Mouse (Mus musculus) midbrain, embryonic 14.5 days (tissue): ENCODE measurements at regions not wholly inside any gene's neighbourhood (a gene's known extent, or its start where the extent isn't known, plus 50 kb on each side); places are given as distances from the start of the nearest gene placed in this dataset.

ENCODE experiments used
- ATAC-seq: fragments of 200-750 bp; cut with Nextera tagmentation; 2 replicates; pipeline ENCODE4 v1.8.0; 2017; ENCODE audit warnings: moderate number of reproducible peaks, moderate library complexity; ENCODE audit not compliant: low FRiP score, low TSS enrichment
- DNase-seq: peaks from one replicate; pipeline ENCODE4 v3.0.0-alpha.2; 2015
- H3K27ac ChIP-seq: fragments of 300-500 bp; sonication (generic); replicated peaks from 2 replicates; pipeline ENCODE4 v1.5.1; 2014; ENCODE audit warnings: mild to moderate bottlenecking, low read depth, low read length, moderate library complexity
- H3K27me3 ChIP-seq: fragments of 300-500 bp; sonication (generic); 2 replicates; pipeline ENCODE4 v1.6.1; 2014; ENCODE audit warnings: low read length, control low read depth, mixed read lengths; ENCODE audit not compliant: control insufficient read depth, insufficient read depth
- H3K36me3 ChIP-seq: fragments of 300-500 bp; sonication (generic); 2 replicates; pipeline ENCODE4 v1.6.1; 2014; ENCODE audit warnings: low read length, control low read depth; ENCODE audit not compliant: control insufficient read depth, insufficient read depth
- H3K4me1 ChIP-seq: fragments of 300-500 bp; sonication (generic); 2 replicates; pipeline ENCODE4 v1.6.1; 2014; ENCODE audit warnings: mild to moderate bottlenecking, antibody characterized with exemption, low read length, control low read depth; ENCODE audit not compliant: control insufficient read depth, insufficient read depth
- H3K4me2 ChIP-seq: fragments of 300-500 bp; sonication (generic); 2 replicates; pipeline ENCODE4 v1.6.1; 2014; ENCODE audit warnings: mild to moderate bottlenecking, low read length, moderate library complexity
- H3K4me3 ChIP-seq: fragments of 300-500 bp; sonication (generic); replicated peaks from 2 replicates; pipeline ENCODE4 v1.5.1; 2014; ENCODE audit warnings: low read depth, low read length
- H3K9ac ChIP-seq: fragments of 300-500 bp; sonication (generic); replicated peaks from 2 replicates; pipeline ENCODE4 v1.6.1; 2014; ENCODE audit warnings: mild to moderate bottlenecking, low read length, moderate library complexity
- H3K9me3 ChIP-seq: fragments of 300-500 bp; sonication (generic); 2 replicates; pipeline ENCODE4 v1.6.1; 2016; ENCODE audit warnings: low read length, control low read depth, mixed read lengths; ENCODE audit not compliant: control insufficient read depth
- WGBS: fragments of 180-500 bp; shearing (Covaris S2); extraction: QIAGEN DNeasy Blood & Tissue Kit; methylation state at CpG from one replicate; pipeline ENCODE4 v1.1.7; 2014; 5-methylcytosine and 5-hydroxymethylcytosine counted together

GRCm38 (mm10) chr13:44285881-44286280 lies 443.4 kb upstream of the Jarid2 start:
- H3K9me3 ChIP-seq = no peaks in the 10 kb centered on the region
- DNase-seq (no peak), ATAC-seq (no peak)
- no peak overlapping the region for H3K27ac ChIP-seq
- no peak overlapping the region for H3K4me2 ChIP-seq
- H3K4me3 ChIP-seq = no peak overlapping the region
- H3K4me1 ChIP-seq = no peaks in the 10 kb centered on the region
- no peaks in the 10 kb centered on the region for H3K36me3 ChIP-seq
- 100% methylated on average over 1 of the region's 1 CpGs for WGBS
- no peaks in the 10 kb centered on the region for H3K27me3 ChIP-seq
- H3K9ac ChIP-seq = no peak overlapping the region

- H3K4me1 ChIP-seq = no peaks in the 10 kb centered on the region
- 97% methylated on average over 2 of the region's 2 CpGs for WGBS
- ATAC-seq (no peak), DNase-seq (no peak)
- no peak overlapping the region for H3K4me2 ChIP-seq
- no peaks in the 10 kb centered on the region for H3K9me3 ChIP-seq
- H3K9ac ChIP-seq = no peak overlapping the region
- H3K27ac ChIP-seq = no peak overlapping the region
- H3K4me3 ChIP-seq = no peak overlapping the region
- no peaks in the 10 kb centered on the region for H3K27me3 ChIP-seq
- H3K36me3 ChIP-seq = no peaks in the 10 kb centered on the region
These were observed 439.1 kb upstream of the Jarid2 start for GRCm38 (mm10) chr13:44290199-44290598.

GRCm38 (mm10) chr13:44292476-44293056 lies 436.7 kb upstream of the Jarid2 start:
- no peak overlapping the region for H3K4me2 ChIP-seq
- no peak overlapping the region for H3K9ac ChIP-seq
- H3K27ac ChIP-seq = no peak overlapping the region
- H3K4me3 ChIP-seq = no peak overlapping the region
- ATAC-seq (no peak), DNase-seq (no peak)
- 83% methylated on average over 6 of the region's 6 CpGs for WGBS
- H3K9me3 ChIP-seq = no peaks in the 10 kb centered on the region
- no peaks in the 10 kb centered on the region for H3K4me1 ChIP-seq
- no peaks in the 10 kb centered on the region for H3K27me3 ChIP-seq
- no peaks in the 10 kb centered on the region for H3K36me3 ChIP-seq

- ATAC-seq (no peak), DNase-seq (peak; percentile 35)
- H3K36me3 ChIP-seq = no peaks in the 10 kb centered on the region
- no peaks in the 10 kb centered on the region for H3K9me3 ChIP-seq
- H3K27me3 ChIP-seq = no peaks in the 10 kb centered on the region
- no peaks in the 10 kb centered on the region for H3K4me1 ChIP-seq
- no peak overlapping the region for H3K4me2 ChIP-seq
- H3K4me3 ChIP-seq = no peak overlapping the region
- no peak overlapping the region for H3K27ac ChIP-seq
- WGBS = 78% methylated on average over 15 of the region's 15 CpGs
- no peak overlapping the region for H3K9ac ChIP-seq
These were observed 435.4 kb upstream of the Jarid2 start for GRCm38 (mm10) chr13:44293736-44294416.

GRCm38 (mm10) chr13:44295621-44296020 lies 433.7 kb upstream of the Jarid2 start:
- DNase-seq = no peak
- Histone ChIP-seq H3K9ac (no peak overlapping the region), H3K36me3 (no peaks in the 10 kb centered on the region), H3K4me3 (no peak overlapping the region), H3K27me3 (no peaks in the 10 kb centered on the region), H3K4me1 (no peaks in the 10 kb centered on the region), H3K4me2 (no peak overlapping the region), H3K27ac (no peak overlapping the region), H3K9me3 (no peaks in the 10 kb centered on the region)
- WGBS = 63% methylated on average over 10 of the region's 10 CpGs
- no peak for ATAC-seq

- no peak overlapping the region for H3K4me2 ChIP-seq
- ATAC-seq (no peak), DNase-seq (no peak)
- no peak overlapping the region for H3K4me3 ChIP-seq
- H3K9ac ChIP-seq = no peak overlapping the region
- H3K4me1 ChIP-seq = no peaks in the 10 kb centered on the region
- WGBS = 90% methylated on average over 10 of the region's 10 CpGs
- H3K36me3 ChIP-seq = no peaks in the 10 kb centered on the region
- no peaks in the 10 kb centered on the region for H3K27me3 ChIP-seq
- H3K27ac ChIP-seq = no peak overlapping the region
- no peaks in the 10 kb centered on the region for H3K9me3 ChIP-seq
These were observed 428.7 kb upstream of the Jarid2 start for GRCm38 (mm10) chr13:44300611-44301010.

GRCm38 (mm10) chr13:44301215-44301614 lies 428.1 kb upstream of the Jarid2 start:
- Histone ChIP-seq H3K36me3 (no peaks in the 10 kb centered on the region), H3K4me1 (no peaks in the 10 kb centered on the region), H3K9me3 (no peaks in the 10 kb centered on the region), H3K4me2 (no peak overlapping the region), H3K27me3 (no peaks in the 10 kb centered on the region), H3K9ac (no peak overlapping the region), H3K4me3 (no peak overlapping the region), H3K27ac (no peak overlapping the region)
- ATAC-seq (no peak), DNase-seq (no peak)
- WGBS = 92% methylated on average over 7 of the region's 7 CpGs

GRCm38 (mm10) chr13:44301936-44302335 lies 427.3 kb upstream of the Jarid2 start:
- Histone ChIP-seq H3K4me1 (no peaks in the 10 kb centered on the region), H3K27me3 (no peaks in the 10 kb centered on the region), H3K9ac (no peak overlapping the region), H3K36me3 (no peaks in the 10 kb centered on the region), H3K9me3 (no peaks in the 10 kb centered on the region), H3K4me2 (no peak overlapping the region), H3K27ac (no peak overlapping the region), H3K4me3 (no peak overlapping the region)
- no peak for DNase-seq
- 83% methylated on average over 10 of the region's 10 CpGs for WGBS
- ATAC-seq = no peak
